Comparison of ENCODE assay signal across 10 mouse cellular contexts in the genomic region with DNA sequence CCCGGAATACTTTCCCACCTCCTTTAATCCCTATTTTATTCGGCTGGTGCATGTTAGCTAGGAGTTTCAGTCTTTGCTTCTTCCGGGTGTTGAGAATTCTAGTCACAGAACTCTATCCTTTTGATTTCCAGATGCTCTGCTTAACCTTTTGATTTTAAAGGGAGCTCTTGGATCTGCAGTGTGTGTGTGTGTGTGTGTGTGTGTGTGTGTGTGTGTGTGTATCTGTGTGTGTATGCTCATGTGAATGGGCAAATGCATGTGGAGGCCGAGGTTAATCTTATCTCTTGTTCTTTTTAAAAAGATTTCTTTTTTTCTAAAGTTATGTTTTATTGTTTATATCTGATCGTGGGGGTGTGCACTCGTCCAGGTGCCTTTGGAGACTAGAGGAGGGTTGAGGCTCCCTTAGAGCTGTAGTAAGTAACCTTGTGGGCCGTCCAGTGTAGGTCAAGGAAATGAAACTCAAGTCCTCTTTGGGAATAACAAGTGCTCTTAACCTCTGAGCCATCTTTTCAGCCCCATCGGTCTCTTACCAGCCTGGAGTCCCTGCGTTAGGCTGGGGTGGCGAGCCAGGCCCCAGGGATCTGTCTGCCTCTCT.
DNase-seq lines count a peak whose midpoint lies in the region; ATAC-seq and TF ChIP-seq lines count a peak whose summit lies in the region.
"Had no signal": no experiment of that assay in that cellular context is flagged by ENCODE, and none has a peak within 500 bp of the region (broad histone marks: within the 10 kb centered on the region; RNA-seq: fewer than 3 reads in every experiment).

No protein-coding gene starts in this region.

- intact Hi-C loops in heart, adult 2 months (cut with DNase I) = no loop called here

- H3K9me3 ChIP-seq in heart, embryonic 14.5 days (ENCODE audit: control insufficient read depth, low read length) = no peaks in the 10 kb centered on the region
- H3K9me3 ChIP-seq in neural tube, embryonic 15.5 days (replicated peaks) = no peaks in the 10 kb centered on the region
- H3K9me3 ChIP-seq in limb, embryonic 13.5 days = no peaks in the 10 kb centered on the region
- H3K9me3 ChIP-seq: liver, embryonic 12.5 days had no signal

- no peaks in the 10 kb centered on the region for H3K36me3 ChIP-seq in heart, embryonic 14.5 days (ENCODE audit: control insufficient read depth, insufficient read depth, low read length)
- no peaks in the 10 kb centered on the region for H3K36me3 ChIP-seq in heart, adult 2 months (ENCODE audit: control insufficient read depth, insufficient read depth, low read length)
- H3K36me3 ChIP-seq in neural tube, embryonic 15.5 days = no peaks in the 10 kb centered on the region
- no peaks in the 10 kb centered on the region for H3K36me3 ChIP-seq in limb, embryonic 13.5 days
- H3K36me3 ChIP-seq: liver, embryonic 12.5 days had no signal

- no peaks in the 10 kb centered on the region for H3K27me3 ChIP-seq in heart, embryonic 14.5 days (ENCODE audit: control insufficient read depth, insufficient read depth, low read length)
- H3K27me3 ChIP-seq in heart, adult 2 months (ENCODE audit: control insufficient read depth, insufficient read depth, low read length) = no peaks in the 10 kb centered on the region
- no peaks in the 10 kb centered on the region for H3K27me3 ChIP-seq in neural tube, embryonic 15.5 days (replicated peaks)
- 0 out of 2 replicates have a peak, but pooled peaks cover 5% of the 10 kb centered on the region for H3K27me3 ChIP-seq in limb, embryonic 13.5 days
- H3K27me3 ChIP-seq: liver, embryonic 12.5 days had no signal

- no peak overlapping the region for H3K27ac ChIP-seq in heart, embryonic 14.5 days (replicated peaks in 1 of 2; ENCODE audit: control insufficient read depth in 1 of 2, insufficient read depth in 1 of 2, low read depth in 2 of 2, low read length in 2 of 2)
- H3K27ac ChIP-seq in heart, adult 2 months = no peak overlapping the region
- H3K27ac ChIP-seq in neural tube, embryonic 15.5 days (replicated peaks) = no peak overlapping the region
- H3K27ac ChIP-seq in limb, embryonic 13.5 days = no peak overlapping the region
- H3K27ac ChIP-seq: liver, embryonic 12.5 days had no signal

- H3K9ac ChIP-seq in heart, embryonic 14.5 days (ENCODE audit: low read length) = no peak overlapping the region; the same call in 1 of the 2 replicates
- H3K9ac ChIP-seq in heart, adult 2 months (ENCODE audit: low read depth, low read length) = no peak overlapping the region
- H3K9ac ChIP-seq in neural tube, embryonic 15.5 days (replicated peaks) = no peak overlapping the region
- no peak overlapping the region for H3K9ac ChIP-seq in limb, embryonic 13.5 days
- H3K9ac ChIP-seq: liver, embryonic 12.5 days had no signal

- H3K4me3 ChIP-seq in heart, embryonic 14.5 days (ENCODE audit: control insufficient read depth in 1 of 2, insufficient read depth in 1 of 2, low read depth in 1 of 2, low read length in 2 of 2) = no peak overlapping the region
- no peak overlapping the region for H3K4me3 ChIP-seq in heart, adult 2 months
- no peak overlapping the region for H3K4me3 ChIP-seq in neural tube, embryonic 15.5 days (replicated peaks)
- 0 out of 2 replicates have a peak overlapping the region, but pooled peaks have one; percentile 2 for H3K4me3 ChIP-seq in limb, embryonic 13.5 days
- H3K4me3 ChIP-seq: liver, embryonic 12.5 days had no signal

- no peak for ATAC-seq in heart, embryonic 14.5 days (ENCODE audit: insufficient number of reproducible peaks, insufficient read depth, low FRiP score, low read depth)
- ATAC-seq in neural tube, embryonic 15.5 days (ENCODE audit: low FRiP score) = no peak
- ATAC-seq in limb, embryonic 13.5 days (ENCODE audit: low FRiP score, low read depth) = no peak
- ATAC-seq in frontal cortex, adult (ENCODE audit: low TSS enrichment) = no peak
- ATAC-seq: liver, embryonic 12.5 days had no signal

- TF ChIP-seq POLR2A in heart, adult 2 months (IDR thresholded peaks at IDR 0.05; ENCODE audit: insufficient read depth, low read depth, low read length) = no peak

- TF ChIP-seq EP300 in heart, adult 2 months (IDR thresholded peaks at IDR 0.05; ENCODE audit: insufficient read depth, low read depth, low read length) = no peak

- TF ChIP-seq CTCF in heart, adult 2 months (IDR thresholded peaks at IDR 0.05) = no peak

- WGBS in heart, embryonic 14.5 days = 57% methylated on average over 10 of the region's 10 CpGs
- 57% methylated on average over 10 of the region's 10 CpGs for WGBS in heart, adult 2 months
- WGBS in neural tube, embryonic 15.5 days = 69% methylated on average over 10 of the region's 10 CpGs
- 50% methylated on average over 10 of the region's 10 CpGs for WGBS in limb, embryonic 13.5 days

- DNase-seq in heart, adult 2 months = no peak
- DNase-seq in neural tube, embryonic 10.5 days (ENCODE audit: extremely low spot score, low spot score) = no peak
- DNase-seq in cerebellum, adult 9-11 months = no peak
- no peak for DNase-seq in spleen, postnatal 4 days (ENCODE audit: low spot score in 2 of 2)
- DNase-seq: gastrocnemius, postnatal 14 days had no signal

- no peaks in the 10 kb centered on the region for H3K79me2 ChIP-seq in heart, adult 2 months (replicated peaks; ENCODE audit: control insufficient read depth, insufficient read depth, low read length)

- H3K4me2 ChIP-seq in heart, embryonic 14.5 days (ENCODE audit: low read length) = peak overlapping the region; percentile 50
- H3K4me2 ChIP-seq in neural tube, embryonic 15.5 days = peak overlapping the region; percentile 29; the same call in 1 of the 2 replicates
- H3K4me2 ChIP-seq in limb, embryonic 13.5 days (replicated peaks) = peak overlapping the region; percentile 51
- H3K4me2 ChIP-seq: liver, embryonic 12.5 days had no signal

- no peaks in the 10 kb centered on the region for H3K4me1 ChIP-seq in heart, embryonic 14.5 days (ENCODE audit: control insufficient read depth in 2 of 2, insufficient read depth in 2 of 2, low read length in 2 of 2)
- no peaks in the 10 kb centered on the region for H3K4me1 ChIP-seq in heart, adult 2 months (ENCODE audit: control insufficient read depth, insufficient read depth, low read length)
- H3K4me1 ChIP-seq in neural tube, embryonic 15.5 days = peaks cover 11% of the 10 kb centered on the region; the same call in 1 of the 2 replicates
- peaks cover 13% of the 10 kb centered on the region for H3K4me1 ChIP-seq in limb, embryonic 13.5 days
- H3K4me1 ChIP-seq: liver, embryonic 12.5 days had no signal
